Mouse (Mus musculus) forebrain, embryonic 10.5 days (tissue): ENCODE measurements at regions not wholly inside any gene's neighbourhood (a gene's known extent, or its start where the extent isn't known, plus 50 kb on each side); places are given as distances from the start of the nearest gene placed in this dataset.

ENCODE experiments used
- DNase-seq: peaks from one replicate; pipeline ENCODE4 v3.0.0-alpha.2; 2017; ENCODE audit warnings: low spot score; ENCODE audit errors: extremely low spot score
- H3K27ac ChIP-seq: fragments of 300-500 bp; sonication (generic); 2 replicates; pipeline ENCODE4 v1.5.1; 2016; ENCODE audit warnings: mild to moderate bottlenecking
- H3K27me3 ChIP-seq: fragments of 300-500 bp; sonication (generic); 2 replicates; pipeline ENCODE4 v1.6.1; 2016; ENCODE audit warnings: mild to moderate bottlenecking; ENCODE audit not compliant: poor library complexity, severe bottlenecking
- H3K36me3 ChIP-seq: fragments of 300-500 bp; sonication (generic); replicated peaks from 2 replicates; pipeline ENCODE4 v1.6.1; 2016; ENCODE audit warnings: mild to moderate bottlenecking, moderate library complexity
- H3K4me1 ChIP-seq: fragments of 300-500 bp; sonication (generic); 2 replicates; pipeline ENCODE4 v1.6.1; 2016
- H3K4me3 ChIP-seq: fragments of 300-500 bp; sonication (generic); 2 replicates; pipeline ENCODE4 v1.5.1; 2016; ENCODE audit warnings: mild to moderate bottlenecking, moderate library complexity
- H3K9me3 ChIP-seq: fragments of 300-500 bp; sonication (generic); 2 replicates; pipeline ENCODE4 v1.6.1; 2016; ENCODE audit warnings: mild to moderate bottlenecking, moderate library complexity
- WGBS: fragments of 180-500 bp; shearing (Covaris S2); methylation state at CpG from one replicate; pipeline ENCODE4 v1.1.7; 2016; 5-methylcytosine and 5-hydroxymethylcytosine counted together

DNA sequence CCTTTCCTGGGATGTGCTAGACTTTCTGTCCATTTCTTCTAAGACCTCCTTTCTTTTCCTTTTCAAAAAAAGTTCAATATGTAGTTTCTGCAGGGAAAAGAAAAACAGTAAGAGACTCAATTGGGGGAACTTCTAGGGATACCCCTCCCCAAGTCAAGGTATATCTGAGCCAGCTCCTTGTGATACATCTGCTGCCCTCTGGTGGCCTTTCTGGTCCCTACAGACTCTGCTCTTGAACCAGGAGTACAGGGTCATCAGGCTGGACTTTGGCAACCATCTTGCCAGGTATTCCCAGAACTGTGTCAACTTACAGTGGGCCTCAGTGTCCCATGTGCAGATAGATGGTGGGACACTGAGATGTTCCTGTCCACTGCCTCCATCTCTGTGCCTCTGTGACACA, 346.5 kb downstream of the Glrx3 start:
- H3K4me3 ChIP-seq, result no peak overlapping the region
- DNase-seq, result peak; percentile 29
- no peaks in the 10 kb centered on the region for H3K36me3 ChIP-seq
- no peaks in the 10 kb centered on the region for H3K4me1 ChIP-seq
- no peak overlapping the region for H3K27ac ChIP-seq
- no peaks in the 10 kb centered on the region for H3K27me3 ChIP-seq
- no peaks in the 10 kb centered on the region for H3K9me3 ChIP-seq

DNA sequence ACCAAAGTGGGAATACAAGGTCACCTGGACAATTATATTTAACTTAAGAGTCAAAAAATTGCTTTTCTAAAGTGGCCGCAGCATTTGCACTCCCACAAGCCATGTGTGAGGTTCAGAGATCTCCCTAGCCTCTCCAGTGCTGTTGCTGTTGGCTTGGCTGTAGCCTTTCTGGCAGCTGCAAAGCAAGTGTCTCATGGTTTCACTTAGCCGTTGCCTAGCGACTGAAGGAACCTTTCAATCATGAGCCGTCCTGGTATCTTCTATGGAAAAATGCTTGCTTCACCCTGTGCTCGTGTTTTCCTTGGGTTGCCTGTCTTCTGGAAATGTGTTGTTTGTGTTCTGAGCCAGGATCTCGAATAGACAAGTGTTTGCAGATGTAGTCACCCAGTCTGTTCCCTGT, 367.9 kb downstream of the Glrx3 start:
- no peak overlapping the region for H3K4me3 ChIP-seq
- H3K36me3 ChIP-seq, result no peaks in the 10 kb centered on the region
- H3K27ac ChIP-seq, result no peak overlapping the region
- peak; percentile 19 for DNase-seq
- H3K9me3 ChIP-seq, result no peaks in the 10 kb centered on the region
- no peaks in the 10 kb centered on the region for H3K27me3 ChIP-seq
- WGBS, result 65% methylated on average over 6 of the region's 6 CpGs
- peaks cover 22% of the 10 kb centered on the region for H3K4me1 ChIP-seq

DNA sequence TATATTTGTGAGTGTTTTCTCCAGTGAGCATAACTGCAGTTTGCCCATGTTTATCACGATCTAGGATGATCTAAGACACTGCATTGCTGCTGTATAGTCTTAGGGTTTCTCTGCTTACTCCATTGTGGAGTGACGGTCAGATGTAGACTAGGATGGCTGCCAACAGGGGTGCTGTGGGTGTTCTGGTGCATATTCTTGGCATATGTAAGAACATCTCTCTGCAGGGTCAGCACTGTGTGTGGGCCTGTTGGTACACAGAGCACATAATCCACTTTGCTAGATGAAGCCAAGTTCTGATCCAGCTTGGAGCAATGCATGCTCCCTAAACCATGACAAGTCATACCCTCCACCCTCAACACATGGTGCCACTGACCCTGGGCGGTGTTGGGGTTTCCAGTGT, 375.4 kb downstream of the Glrx3 start:
- no peak overlapping the region for H3K27ac ChIP-seq
- H3K9me3 ChIP-seq, result no peaks in the 10 kb centered on the region
- H3K4me3 ChIP-seq, result no peak overlapping the region
- H3K4me1 ChIP-seq, result 0 out of 2 replicates have a peak, but pooled peaks cover 3% of the 10 kb centered on the region
- H3K27me3 ChIP-seq, result no peaks in the 10 kb centered on the region
- H3K36me3 ChIP-seq, result no peaks in the 10 kb centered on the region
- WGBS, result 87% methylated on average over 3 of the region's 3 CpGs
- DNase-seq, result no peak

DNA sequence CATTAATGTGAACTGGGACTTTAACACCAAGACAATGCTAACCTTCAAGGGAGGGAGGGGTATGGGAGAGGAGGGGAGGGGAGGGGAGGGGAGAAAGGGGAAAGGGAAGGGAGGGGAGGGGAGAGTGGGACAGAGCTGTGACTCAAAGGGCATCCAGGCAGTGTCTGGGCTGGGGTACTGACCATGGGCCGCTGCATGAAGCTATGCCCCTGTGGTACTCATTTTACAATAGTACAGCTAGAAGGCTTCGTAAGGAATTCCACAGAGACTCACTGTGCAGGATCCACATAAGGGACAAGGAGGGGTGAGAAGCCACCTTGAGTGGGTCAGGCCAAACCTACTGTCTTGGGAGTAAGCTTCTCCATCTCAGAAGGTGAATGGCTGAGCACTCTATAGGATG, 403.1 kb downstream of the Glrx3 start:
- Histone ChIP-seq H3K9me3 (no peaks in the 10 kb centered on the region), H3K27ac (no peak overlapping the region), H3K27me3 (no peaks in the 10 kb centered on the region), H3K4me3 (no peak overlapping the region), H3K36me3 (no peaks in the 10 kb centered on the region), H3K4me1 (peaks cover 8% of the 10 kb centered on the region; the same call in 1 of the 2 replicates)
- 72% methylated on average over 2 of the region's 2 CpGs for WGBS
- no peak for DNase-seq

DNA sequence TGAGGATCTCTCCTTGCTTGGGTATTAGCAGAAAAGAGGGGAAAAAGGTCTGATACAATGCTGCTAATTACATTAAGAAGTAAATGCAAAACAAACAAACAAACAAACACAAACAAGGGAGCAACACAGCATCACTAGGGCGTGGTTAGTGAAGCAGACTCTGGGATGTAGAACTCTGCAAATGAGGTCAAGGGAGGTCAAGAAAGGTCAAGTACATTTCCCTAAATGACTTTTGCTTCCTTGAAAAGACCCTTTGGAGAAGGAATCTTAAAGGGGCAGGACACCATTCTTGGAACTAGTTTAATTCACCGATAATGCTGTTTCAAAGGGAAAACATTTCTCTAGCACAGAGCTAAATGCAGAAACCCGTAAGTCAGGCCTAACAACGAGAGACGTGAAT, 403.6 kb downstream of the Glrx3 start:
- H3K27me3 ChIP-seq, result no peaks in the 10 kb centered on the region
- WGBS, result 82% methylated on average over 5 of the region's 5 CpGs
- H3K4me1 ChIP-seq, result peaks cover 8% of the 10 kb centered on the region; the same call in 1 of the 2 replicates

DNA sequence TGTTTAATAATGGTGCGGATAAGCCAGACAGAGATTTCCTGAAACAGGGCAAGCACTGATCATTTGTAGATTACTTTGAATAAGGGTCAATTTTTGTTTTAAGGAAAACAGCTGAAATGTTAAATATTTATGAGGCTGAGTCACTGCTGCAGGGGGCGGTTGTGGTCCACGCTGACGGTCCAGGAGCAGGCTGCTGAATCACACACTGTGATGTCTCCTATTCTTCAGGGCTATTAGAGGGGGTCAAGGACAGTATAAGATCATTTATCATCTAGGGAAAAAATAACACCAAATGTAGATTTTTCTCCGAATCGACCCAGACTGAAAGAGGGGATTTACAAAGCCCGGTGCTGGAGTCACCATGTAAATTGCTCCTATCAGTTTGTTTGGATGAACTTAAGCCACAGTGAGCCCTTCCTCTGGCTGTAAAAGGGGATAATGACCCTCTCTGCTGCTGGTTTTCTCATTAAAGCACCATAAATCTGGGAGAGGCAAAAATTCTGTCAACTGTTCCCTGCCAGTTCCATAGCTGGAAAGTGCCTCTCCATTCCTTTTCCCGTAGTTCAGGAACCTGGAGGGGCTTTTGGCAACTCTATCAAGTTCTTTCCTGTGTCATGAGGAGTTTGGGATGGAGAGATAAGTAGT, 404.2 kb downstream of the Glrx3 start:
- Histone ChIP-seq H3K4me1 (peaks cover 8% of the 10 kb centered on the region; the same call in 1 of the 2 replicates), H3K9me3 (no peaks in the 10 kb centered on the region), H3K36me3 (no peaks in the 10 kb centered on the region), H3K4me3 (no peak overlapping the region), H3K27me3 (no peaks in the 10 kb centered on the region), H3K27ac (no peak overlapping the region)
- 84% methylated on average over 8 of the region's 8 CpGs for WGBS
- no peak for DNase-seq

More for the DNA sequence above, 403.6 kb downstream of the Glrx3 start:
- Histone ChIP-seq H3K9me3 (no peaks in the 10 kb centered on the region), H3K27ac (no peak overlapping the region), H3K36me3 (no peaks in the 10 kb centered on the region), H3K4me3 (no peak overlapping the region)
- no peak for DNase-seq

DNA sequence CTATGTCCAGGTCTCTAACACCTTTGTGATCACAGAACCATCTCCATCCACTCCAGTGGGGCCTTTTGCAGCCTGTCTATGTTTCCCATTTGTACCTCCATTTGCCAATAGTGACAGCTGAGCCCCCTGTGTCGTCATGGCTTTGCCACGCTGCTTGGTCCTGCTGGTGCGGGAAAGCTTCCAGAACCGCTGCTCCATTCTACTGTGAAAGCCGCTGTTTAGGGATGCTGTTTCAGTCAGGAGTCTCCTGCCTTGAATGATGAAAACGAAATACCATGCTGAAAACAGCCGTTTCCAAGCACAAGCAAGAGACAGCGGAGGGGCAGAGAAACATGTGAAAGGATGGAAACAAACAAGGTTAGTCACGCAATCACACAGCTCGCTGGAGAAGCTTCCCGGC, 410.4 kb downstream of the Glrx3 start:
- 86% methylated on average over 11 of the region's 11 CpGs for WGBS
- peaks cover 13% of the 10 kb centered on the region for H3K4me1 ChIP-seq
- H3K27ac ChIP-seq, result no peak overlapping the region
- DNase-seq, result no peak
- H3K36me3 ChIP-seq, result no peaks in the 10 kb centered on the region
- H3K9me3 ChIP-seq, result no peaks in the 10 kb centered on the region
- H3K4me3 ChIP-seq, result no peak overlapping the region
- no peaks in the 10 kb centered on the region for H3K27me3 ChIP-seq

DNA sequence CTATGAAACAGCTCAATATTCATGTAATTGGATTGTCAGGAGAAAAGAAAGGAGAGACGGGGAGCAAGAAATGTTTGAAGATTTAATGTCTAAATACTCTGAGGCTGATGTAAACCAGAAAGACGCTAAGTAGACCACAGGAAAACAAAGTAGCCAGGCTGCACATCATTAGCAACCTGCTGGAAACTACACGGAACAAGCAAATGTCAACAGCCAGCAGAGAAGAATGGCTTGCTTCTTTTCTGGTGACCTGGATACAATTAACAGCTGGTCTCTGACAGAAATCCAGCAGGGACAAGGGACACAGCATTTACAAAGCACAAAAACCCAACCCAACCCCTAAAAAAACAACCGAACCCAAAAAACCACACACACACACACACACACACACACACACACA, 413.6 kb downstream of the Glrx3 start:
- H3K4me1 ChIP-seq, result peaks cover 13% of the 10 kb centered on the region
- no peaks in the 10 kb centered on the region for H3K9me3 ChIP-seq
- no peak for DNase-seq
- no peaks in the 10 kb centered on the region for H3K27me3 ChIP-seq
- H3K4me3 ChIP-seq, result no peak overlapping the region
- no peak overlapping the region for H3K27ac ChIP-seq
- no peaks in the 10 kb centered on the region for H3K36me3 ChIP-seq
- WGBS, result 39% methylated on average over 4 of the region's 4 CpGs

DNA sequence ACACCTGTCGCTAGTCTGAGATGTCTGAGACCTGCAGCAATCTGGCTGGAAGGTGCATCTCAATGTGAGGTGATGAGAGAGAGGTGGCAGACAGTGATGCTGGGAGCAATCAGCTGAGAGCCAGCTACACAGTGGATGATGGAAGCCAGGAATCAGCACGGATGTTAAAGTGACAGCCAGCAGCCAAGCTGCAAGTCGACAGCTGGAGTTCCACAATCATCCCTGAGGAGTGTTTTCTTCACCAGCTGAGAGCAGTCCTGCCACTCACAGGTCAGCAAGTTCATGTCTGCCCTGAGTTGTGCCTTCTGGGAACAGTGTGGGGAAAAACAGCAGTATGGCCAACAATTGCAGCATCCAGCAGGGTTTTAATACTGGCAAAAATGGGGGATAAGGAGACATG, 422.3 kb downstream of the Glrx3 start:
- 76% methylated on average over 3 of the region's 3 CpGs for WGBS
- Histone ChIP-seq H3K27me3 (no peaks in the 10 kb centered on the region), H3K4me1 (peaks cover under 1% of the 10 kb centered on the region; the same call in 1 of the 2 replicates), H3K27ac (no peak overlapping the region), H3K36me3 (no peaks in the 10 kb centered on the region), H3K9me3 (no peaks in the 10 kb centered on the region), H3K4me3 (no peak overlapping the region)
- DNase-seq, result no peak

DNA sequence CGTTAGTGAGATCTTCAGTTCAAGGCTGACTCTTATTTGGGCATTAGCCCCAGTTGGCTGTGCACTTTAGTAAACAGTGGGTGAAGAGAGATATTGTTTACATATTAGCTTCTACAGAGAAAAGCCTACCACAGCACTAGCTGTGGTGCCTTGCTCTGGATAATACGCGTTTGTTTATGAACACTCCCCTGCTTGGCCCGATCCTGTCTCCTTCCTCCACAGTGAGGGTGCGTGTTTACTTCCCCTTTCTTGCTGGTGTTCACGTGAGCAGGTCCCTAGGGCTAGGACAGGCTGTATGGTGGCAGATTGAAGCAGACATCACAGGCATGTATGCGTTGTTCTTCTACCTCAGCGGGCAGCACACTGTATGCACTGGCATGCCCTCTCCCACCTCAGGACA, 423.1 kb downstream of the Glrx3 start:
- Histone ChIP-seq H3K4me1 (peaks cover 9% of the 10 kb centered on the region), H3K36me3 (no peaks in the 10 kb centered on the region), H3K4me3 (no peak overlapping the region), H3K27me3 (no peaks in the 10 kb centered on the region), H3K27ac (no peak overlapping the region), H3K9me3 (no peaks in the 10 kb centered on the region)
- no peak for DNase-seq
- 89% methylated on average over 8 of the region's 8 CpGs for WGBS

DNA sequence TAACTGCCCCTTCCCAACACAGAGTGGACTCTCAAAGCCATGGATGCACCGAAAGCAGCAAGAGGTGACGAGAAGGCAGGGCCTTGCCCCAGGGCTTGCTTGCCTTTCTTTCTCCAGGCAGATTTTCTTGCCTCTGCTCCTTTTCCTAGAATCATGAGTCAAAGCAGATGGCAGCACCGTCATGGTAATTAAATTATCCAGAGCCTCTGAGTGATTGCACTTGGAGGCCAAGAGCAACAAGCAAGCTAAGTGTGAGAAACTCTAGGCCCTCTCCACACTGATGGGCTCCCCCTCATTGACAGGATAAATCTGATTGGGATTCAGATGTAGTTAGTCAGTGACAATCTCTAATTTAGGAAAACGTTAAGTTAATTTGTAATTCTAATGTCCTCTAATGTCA, 427.5 kb downstream of the Glrx3 start:
- no peaks in the 10 kb centered on the region for H3K9me3 ChIP-seq
- H3K36me3 ChIP-seq, result no peaks in the 10 kb centered on the region
- DNase-seq, result no peak
- H3K4me3 ChIP-seq, result no peak overlapping the region
- peaks cover 15% of the 10 kb centered on the region for H3K4me1 ChIP-seq
- 52% methylated on average over 4 of the region's 4 CpGs for WGBS
- no peak overlapping the region for H3K27ac ChIP-seq
- H3K27me3 ChIP-seq, result no peaks in the 10 kb centered on the region

DNA sequence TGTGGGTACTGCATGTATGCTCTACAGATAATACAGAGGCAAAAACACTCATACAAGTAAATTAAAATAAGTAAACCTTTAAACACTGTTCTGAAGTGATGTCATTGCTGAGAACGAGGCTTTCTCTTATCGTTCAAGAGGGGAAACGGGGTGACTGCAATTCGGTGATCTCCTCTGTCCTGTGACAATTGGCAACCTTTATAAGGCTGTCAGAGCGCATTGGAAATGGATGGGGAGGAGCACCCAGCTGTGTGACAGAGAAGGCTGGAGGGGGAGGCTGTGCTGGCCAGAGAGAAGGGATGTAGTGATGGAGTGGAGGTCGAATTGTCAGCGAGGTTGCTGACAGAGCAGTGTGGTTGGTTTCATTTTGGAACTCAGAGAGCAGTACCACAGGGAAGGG, 428.0 kb downstream of the Glrx3 start:
- Histone ChIP-seq H3K4me3 (no peak overlapping the region), H3K27me3 (no peaks in the 10 kb centered on the region), H3K9me3 (no peaks in the 10 kb centered on the region), H3K4me1 (peaks cover 15% of the 10 kb centered on the region), H3K27ac (no peak overlapping the region), H3K36me3 (no peaks in the 10 kb centered on the region)
- WGBS, result 66% methylated on average over 7 of the region's 7 CpGs
- no peak for DNase-seq

DNA sequence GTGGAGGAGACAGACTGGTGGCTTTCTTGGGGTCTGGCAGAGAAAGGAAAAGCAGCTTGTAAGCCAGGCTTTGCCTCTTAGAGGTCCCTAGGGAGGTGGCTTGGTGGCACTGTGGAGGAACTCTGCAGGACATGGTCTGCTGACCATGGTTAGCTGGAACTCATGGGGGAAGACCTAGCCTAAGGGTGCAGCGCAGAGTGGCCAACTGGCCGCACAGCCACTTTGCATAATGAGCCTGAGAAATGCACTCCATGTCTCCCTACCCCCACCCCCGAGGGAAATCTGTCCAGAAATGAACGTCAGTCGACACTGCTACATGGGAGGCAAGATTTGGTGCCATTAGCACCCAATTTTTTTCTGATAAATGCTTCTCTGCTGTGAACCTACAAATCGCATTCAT, 429.5 kb downstream of the Glrx3 start:
- H3K4me3 ChIP-seq, result no peak overlapping the region
- no peaks in the 10 kb centered on the region for H3K36me3 ChIP-seq
- H3K9me3 ChIP-seq, result no peaks in the 10 kb centered on the region
- peaks cover 15% of the 10 kb centered on the region for H3K4me1 ChIP-seq
- 78% methylated on average over 6 of the region's 6 CpGs for WGBS
- H3K27me3 ChIP-seq, result no peaks in the 10 kb centered on the region
- no peak overlapping the region for H3K27ac ChIP-seq
- DNase-seq, result no peak

DNA sequence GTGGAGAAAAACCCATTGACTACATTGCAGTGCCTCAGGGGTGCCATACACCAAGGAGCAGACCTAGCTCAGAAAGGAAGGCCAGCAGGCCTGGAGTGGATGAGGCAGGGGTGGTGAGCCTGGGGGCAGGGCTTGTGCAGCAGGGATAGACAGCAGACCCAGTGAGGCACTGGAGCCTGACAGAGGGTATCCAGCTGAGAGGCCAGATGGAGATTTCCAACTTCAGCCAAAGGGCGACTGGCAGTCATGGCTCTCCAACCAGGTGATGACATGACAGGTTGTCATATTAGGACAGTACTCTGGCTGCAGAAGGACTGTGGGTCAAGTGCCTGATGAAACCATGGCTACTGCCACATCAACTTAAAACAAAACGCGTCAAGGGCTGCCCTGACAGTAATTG, 431.1 kb downstream of the Glrx3 start:
- no peaks in the 10 kb centered on the region for H3K9me3 ChIP-seq
- H3K4me1 ChIP-seq, result peaks cover 15% of the 10 kb centered on the region
- no peaks in the 10 kb centered on the region for H3K27me3 ChIP-seq
- WGBS, result 76% methylated on average over 3 of the region's 3 CpGs
- no peak overlapping the region for H3K27ac ChIP-seq
- DNase-seq, result no peak
- H3K36me3 ChIP-seq, result no peaks in the 10 kb centered on the region
- H3K4me3 ChIP-seq, result no peak overlapping the region
